Mouse (Mus musculus) retina, adult 2 months (tissue): Measurements from ENCODE around the gene Spem1.
"Not testable (repeated sequence)": the region's sequence is repeated elsewhere in the genome, so short reads cannot be mapped to it uniquely, and the experiment has no call there.

ENCODE experiments used
- DNase-seq: peaks from one replicate; pipeline ENCODE4 v3.0.0-alpha.2; 2012; ENCODE audit warnings: low read depth, low spot score

Gene Spem1

DNA sequence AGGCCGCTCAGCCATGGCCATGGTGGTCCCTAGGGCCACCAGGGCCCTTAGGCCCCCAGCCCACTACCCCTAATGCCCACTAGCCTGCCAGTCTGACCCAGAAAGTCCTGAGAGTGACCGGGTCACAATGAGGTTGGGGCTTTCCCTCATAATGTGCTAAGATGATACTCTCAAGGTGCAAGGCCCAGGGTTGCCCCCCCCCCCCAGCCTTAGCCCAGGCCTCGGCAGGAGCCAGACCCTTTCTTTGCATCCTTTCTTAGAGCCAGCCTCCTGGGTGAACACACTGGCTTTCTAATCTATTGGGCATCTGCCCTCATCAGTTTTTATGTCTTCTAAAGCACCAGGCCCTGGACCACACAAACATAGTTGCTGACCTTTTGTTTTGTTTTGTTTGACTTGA, at the start of gene Spem1:
Spem1 (minus strand) TSS at position 101 of the 400 bp plus-strand sequence.
- no peak for DNase-seq

DNA sequence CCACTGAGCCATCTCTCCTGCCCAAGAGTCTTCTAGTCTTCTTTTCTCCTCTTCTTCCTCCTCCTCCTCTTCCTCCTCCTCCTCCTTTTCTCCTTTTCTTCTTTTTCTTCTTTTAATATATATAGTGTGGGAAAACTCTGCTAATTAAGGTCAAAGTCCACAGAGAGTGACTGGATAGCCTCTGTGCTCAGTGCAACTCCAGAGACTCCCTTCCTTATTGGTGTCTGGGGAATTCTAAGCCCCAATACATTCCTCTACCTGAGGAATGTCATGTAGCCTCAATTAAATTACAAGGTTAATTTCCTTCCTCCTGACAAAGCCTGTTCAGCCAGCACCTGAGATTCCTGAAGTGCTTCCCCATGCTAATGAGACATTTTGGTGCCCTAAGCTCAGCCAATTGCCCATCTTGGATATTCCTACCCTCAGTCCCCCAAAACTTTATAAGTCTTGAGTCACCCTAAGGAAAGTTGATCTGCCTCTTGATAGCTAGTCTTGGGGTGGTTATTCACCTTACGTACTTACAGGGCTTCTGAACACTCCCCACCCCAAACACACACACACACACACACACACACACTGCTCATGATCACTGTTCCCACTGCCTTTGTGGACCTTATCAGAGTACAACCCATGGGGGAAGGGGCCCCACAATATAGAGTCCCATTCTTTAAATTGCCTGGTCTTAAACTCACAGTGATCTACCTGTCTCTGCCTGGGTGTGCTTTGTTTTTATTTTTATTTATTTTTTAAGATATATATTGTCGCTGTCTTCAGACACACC, 48.5 kb upstream of the Spem1 start:
- DNase-seq, result no peak

DNA sequence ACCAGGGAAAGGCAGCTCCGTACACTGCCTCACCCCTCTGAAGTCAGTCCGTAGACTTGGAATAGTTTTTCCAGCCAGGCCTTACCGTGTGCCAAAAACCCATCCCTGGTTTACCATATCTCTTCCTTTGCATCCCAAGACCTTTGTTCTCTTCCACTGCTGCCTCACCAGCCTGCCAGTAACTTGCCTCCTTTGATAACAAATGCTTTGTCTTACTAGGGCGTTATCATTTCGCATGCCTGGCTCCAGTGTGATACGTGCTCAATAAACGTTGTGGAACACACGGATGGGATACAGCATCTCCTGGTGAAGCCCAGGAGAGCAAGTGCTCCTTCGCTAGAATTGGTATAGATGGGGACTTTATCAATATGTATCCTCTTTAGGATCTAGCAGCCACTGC, 45.4 kb upstream of the Spem1 start:
- no peak for DNase-seq

DNA sequence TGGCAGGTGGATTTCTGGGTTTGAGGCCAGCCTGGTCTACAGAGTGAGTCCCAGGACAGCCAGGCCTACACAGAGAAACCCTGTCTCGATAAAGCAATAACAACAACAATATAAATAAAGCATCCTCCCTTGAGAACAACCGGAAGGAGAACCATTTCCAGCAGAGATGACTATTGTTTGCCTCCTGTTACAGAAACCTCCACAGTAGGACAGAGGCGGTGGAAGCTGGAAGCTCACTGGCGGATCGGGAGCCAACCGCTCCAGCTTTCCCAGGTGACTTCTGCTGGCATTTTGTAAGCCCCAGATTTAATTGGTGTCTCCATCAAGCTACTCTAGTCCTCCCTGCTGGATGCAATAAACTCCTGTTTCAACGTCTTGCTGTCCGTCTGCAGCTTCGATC, 43.6 kb upstream of the Spem1 start:
- no peak for DNase-seq

DNA sequence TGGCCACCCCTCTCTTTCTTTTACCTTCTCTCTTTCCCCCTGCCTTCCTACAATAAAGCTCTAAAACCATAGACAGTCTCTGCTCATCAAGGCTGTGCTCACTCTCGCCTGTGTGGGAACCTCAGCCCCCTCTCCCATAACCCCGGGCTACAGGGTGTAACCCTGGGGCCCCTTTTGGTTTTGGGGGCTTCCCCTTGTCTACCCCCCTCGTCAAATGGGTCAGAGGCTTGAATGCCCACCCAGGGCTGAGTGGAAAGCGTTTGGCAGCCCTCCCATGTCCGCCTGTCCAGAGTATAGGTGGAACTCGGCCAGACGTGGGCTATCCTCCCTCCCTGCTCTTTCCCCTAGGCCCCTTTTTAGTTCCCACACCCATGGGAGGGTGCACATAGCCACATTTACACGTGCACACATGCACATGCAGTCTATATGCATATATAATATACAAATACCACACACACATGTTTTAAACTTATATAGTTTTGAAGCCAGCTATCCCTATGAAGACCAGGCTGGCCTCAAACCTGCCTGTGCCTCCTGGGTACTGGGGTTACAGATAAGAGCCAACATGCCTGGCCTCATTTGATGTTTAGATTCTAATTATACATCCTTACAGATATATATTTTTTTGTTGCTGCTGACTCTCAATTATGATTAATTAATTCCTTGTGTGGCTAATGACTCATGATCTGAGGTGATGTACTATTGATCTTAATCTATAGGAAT, 42.3 kb upstream of the Spem1 start:
- no peak for DNase-seq

DNA sequence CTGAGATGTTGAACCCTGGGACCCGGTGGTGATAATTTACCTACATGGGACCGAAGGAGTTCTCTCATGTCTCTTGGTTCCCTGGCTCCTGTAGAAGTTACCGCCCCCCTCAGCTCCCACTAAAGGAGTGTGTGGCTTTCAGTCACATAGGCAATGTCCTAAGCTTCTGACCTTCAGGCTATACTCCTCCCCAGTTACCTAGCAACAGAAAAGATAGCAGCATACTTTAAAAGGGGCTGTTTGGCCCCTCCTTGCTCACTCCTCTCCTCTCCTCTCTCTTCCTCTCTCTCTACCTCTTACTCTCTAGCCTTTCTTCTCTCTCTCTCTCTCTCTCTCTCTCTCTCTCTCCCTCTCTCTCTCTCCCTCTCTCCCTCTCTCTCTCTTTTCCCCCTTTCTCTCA, 41.7 kb upstream of the Spem1 start:
- not testable (repeated sequence) for DNase-seq

DNA sequence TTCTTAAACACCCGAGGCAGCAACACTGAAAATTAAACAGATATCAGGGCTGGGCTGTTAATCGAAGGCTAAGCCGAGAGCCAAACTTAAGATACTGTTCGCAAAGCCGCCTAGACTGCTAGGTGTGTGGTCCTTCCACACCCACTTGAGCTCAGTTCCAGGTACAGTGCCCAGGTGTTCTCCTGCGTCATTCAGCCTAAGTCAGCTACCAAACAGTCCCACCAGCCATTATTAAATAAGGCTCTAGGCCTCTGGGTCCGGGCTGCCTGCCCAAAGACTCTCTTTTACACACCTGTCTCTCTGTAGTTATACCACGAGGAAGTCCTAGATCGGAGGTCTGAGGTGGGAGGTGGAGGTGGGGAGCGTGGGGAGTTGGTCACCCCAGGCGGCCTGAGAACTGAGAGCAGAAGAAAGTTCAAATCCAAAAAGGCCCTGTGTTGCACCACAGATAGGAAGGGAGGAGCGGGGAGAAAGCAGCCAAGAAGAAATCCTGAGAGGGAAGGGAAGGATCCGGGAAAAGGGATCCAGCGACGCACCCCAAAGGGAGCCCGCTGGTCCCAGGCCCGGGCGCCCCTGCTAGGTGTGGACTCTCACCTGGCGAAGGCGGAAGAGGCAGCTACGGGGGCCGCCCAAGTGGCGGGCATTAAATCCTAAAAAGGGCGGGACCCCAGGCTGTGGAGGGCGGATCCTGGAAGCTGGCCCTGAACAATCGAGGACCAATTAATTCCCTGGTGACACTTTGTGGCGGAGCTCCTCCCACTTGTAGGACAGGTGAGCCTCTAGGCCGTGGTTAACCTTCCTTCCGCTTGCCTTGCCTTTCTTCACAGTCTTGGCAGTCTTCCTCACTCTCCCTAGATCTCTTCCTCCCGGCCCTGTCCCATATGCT, 36.4 kb upstream of the Spem1 start, which contains the start of gene Tnk1:
Tnk1 (minus strand) TSS at position 618 of the 886 bp plus-strand sequence.
- DNase-seq, result no peak

DNA sequence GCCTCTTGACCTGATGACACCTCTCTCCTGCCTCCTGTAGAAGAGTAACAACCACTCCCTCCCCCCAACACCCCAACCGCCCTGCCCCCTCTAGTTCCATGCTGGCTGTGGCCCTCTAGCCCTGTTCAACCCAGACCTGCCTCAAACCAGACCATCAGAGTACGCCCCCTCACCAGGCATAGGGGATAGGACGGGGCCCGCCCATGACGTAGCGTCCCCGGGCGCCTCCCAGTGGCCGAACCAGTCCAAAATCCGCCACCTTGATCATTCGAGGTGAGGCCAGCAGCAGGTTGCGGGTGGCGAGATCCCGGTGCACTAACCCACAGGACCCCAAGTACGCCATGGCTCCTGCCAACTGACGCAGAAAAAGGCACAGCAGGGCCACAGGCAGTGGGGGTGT, 33.4 kb upstream of the Spem1 start:
- no peak for DNase-seq

DNA sequence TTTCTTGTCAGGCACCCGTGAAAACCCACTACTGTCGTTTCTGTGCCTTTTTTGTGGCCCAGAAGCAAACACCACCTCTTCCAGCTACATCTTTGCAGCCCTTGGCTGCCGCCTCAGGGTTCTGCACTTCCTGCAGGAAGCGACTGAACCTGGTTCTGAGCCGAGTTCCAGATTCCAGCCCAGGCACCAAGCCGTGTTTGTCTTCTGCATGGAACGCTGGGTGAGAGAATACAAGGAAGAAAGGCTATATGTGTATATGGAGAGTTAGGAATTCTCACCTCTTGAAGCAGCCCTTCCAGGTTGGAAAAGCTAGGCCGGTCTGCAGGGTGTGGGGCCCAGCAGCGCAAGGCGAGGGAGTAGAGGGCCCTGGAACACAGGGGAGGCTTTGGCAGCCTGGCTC, 32.7 kb upstream of the Spem1 start:
- DNase-seq, result no peak

DNA sequence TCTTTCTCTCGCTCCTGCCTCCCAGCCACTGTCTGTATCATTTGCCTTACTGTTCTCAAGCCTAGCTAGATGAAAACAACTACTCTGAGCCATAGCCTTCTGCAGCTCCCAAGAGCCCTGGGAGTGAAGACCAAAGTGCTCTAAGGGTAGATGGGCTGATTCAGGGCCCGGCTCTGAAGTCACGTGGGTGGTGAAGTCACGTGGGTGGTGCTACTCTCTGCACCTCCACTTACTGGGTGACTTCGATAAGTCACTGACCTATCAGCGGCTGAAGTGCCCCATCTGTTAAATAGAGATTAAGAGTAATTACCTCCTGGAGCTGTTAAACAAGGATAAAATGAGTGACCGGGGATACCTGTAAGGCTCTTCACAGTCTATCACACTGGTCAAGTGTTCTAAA, 32.0 kb upstream of the Spem1 start:
- DNase-seq, result no peak

DNA sequence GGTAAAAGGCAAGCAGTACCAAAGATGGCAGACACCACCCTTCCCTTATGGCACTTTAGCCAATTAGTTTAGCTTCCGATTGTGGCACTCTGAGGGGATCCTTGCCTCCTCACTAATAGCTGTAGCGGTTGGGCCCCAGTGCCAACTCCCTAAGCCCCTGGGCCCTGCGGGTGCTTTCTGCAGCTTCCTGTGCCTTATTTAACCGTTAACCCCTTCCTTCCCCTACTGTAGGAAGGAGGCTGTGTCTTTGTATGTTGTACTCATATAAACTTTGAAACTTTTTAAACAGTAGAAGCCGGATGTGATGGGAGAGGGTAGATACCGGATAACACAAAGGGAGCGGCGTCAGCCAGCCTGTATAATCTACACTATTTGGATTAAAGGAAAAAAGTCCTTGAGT, 28.8 kb upstream of the Spem1 start:
- no peak for DNase-seq

DNA sequence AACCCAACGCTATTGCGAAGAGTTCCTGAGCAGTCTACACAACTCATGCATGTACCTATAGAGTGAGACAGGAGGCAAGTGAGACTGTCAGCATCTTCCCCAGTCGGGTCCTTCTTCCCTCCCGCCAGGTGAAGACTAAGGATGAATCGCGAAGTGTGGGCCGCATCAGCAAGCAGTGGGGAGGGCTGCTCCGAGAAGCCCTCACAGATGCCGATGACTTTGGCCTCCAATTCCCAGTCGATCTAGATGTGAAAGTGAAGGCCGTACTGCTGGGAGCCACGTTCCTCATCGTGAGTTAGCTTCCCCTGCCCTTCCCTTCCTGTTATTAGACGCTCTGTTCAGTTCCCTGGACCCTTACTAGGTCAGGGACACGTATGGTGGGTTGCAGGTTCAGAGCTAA, 27.9 kb upstream of the Spem1 start:
- DNase-seq, result no peak

DNA sequence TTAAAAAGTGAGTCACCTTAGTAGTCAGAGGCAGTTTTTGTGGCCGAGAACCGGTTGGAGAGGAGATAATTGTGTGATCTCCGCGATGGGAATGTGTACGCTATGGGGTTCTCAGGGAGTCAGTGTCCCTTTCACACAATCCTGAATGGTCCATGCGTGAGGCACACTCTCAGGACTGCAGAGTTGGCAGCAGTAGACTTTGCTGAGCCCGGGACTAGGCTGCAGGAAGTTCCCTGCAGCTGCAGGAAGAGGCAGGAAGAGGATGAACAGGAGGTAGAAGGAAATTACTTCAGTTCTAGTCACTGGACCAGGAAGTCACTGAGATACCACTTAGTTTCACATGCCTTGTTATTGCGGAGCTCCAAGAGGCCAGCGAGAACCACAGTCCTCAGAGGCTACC, 27.1 kb upstream of the Spem1 start:
- no peak for DNase-seq

DNA sequence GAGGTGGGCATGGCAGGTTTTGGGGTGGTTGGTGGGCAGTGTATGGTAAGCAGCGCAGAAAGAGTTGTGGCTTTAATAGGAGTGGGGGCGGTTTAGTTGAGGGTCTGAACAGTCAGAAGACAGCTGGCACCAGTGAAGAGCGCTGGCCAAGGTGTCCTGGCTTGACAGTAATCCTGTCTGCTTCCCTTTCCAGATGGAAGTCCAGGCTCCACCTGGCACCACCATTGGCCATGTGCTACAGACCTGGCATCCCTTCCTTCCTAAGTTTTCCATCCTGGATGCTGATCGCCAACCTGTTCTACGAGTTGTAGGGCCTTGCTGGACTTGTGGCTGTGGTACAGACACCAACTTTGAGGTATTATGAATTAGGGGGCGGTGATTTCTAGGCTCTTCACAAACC, 26.0 kb upstream of the Spem1 start:
- DNase-seq, result no peak

DNA sequence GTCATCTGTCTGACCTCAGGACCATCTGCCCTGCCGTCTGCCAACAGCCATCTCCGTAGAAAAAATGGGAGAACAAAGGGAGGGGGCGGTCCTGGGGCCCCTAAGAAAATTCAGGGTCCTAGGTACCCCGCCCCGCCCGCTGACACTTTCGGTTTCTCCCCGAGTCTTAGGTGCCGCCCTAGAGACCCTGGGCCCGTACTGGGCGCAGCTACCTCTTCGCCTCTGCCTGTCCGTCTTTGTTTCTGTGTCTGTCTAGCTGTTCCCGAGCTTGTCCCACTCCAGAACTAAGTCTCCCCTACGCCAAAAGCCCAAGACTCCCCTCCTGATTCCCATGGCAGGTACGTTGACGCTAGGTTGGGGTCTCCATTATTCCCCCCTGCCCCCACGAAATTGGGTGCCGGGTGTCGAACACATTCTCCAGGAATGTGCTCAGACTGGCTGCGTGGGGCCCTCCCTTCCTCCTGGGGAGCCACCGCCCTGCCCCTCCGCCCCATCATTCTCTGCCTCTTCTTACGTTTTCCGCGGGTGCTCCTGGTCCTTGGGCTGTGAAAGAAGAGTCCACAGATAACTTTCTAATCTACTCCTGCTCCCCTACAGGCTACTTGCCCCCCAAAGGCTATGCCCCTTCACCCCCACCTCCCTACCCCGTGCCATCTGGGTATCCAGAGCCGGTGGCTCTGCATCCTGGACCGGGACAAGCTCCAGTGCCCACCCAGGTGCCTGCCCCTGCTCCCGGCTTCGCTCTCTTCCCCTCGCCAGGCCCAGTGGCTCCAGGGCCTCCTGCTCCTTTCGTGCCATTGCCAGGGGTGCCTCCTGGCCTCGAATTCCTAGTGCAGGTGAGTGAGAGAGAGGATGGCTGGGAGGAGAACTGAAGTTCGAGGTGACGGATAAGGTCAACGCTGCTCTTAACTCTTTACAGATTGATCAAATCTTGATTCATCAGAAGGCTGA, 25.0 kb upstream of the Spem1 start:
- no peak for DNase-seq

DNA sequence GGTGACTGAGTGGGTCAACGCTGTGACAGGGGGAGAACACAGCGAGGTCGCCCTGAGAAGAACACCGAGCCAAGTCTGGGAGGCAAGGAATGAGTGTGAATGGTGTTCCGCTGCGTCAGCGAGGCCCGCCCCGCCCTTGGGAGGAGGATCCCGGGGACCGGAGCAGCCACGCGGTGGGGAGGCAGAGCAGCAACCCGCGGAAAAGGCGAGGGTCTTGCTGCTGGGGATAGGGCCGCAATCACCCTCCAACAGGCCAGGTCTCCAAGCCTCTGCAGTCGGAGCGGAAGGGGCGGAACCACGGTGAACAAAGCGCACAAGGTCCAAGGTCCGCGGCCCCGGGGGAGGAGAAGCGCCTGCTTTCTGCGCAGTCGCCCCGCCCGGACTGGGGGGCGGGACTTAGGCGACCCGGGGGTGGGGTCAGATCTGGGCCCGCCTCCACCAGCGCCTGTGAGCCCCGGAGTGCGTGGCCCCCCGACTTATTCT, 24.3 kb upstream of the Spem1 start, which contains the start of gene Plscr3:
Plscr3 (plus strand) TSS at position 179 of the 483 bp plus-strand sequence.
- DNase-seq, result peak; percentile 65

DNA sequence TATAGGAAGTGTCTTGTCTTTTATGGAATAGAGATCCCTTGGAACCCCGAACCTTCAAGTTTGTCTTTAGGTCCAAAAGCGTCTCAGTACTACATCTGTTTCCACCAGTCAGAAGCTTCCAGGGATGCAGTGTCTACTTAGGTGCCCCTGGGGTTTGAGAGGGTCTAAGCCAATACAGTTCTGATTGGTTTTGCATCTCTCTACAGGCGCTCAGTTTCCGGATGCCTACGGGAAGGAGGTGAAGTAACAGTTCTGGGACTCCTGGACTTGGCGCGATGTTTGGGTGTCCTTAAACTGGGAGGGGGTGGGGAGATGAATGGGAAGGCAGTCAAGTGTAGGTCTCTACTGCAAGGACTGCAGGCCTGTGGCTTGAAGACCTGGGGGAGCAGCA, 16.7 kb upstream of the Spem1 start:
- no peak for DNase-seq

DNA sequence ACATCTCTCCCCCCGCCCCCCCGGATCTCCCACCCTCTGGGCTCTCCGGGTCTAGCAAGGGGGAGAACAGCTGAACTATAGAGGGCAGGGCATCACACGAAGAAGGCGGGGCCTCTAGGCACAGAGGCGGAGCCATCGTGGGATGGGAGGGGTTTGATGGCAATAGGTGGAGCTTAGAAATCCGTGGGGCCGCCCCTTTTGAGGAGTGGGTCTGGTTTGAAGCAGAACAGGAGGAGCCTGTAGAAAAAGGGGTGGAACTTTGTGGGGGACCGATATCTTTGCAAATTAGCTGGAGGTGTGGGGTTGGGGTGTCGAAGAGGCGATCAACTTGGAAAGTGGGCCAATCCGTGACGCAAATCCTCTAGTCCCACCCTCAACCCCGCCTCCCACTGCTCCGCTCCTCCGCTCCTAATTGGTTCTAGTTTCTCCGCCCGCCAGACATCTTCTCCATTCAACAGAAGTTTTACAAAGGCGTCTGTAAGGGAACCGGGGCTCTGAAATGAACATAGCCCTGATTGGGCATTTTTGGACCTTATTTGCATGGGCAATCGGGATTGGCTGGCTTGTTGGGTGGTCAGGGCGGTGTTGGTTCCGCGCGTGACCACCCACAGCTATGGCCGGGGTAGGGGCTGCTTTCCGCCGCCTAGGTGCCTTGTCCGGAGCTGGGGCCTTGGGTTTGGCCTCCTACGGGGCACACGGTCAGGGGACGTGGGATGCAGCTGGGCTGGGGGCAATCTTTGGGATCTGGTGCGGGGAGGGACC, 16.2 kb upstream of the Spem1 start, which contains the start of gene Tmem256:
Tmem256 (plus strand) TSS at position 563 of the 762 bp plus-strand sequence.
- DNase-seq, result peak; percentile 89

DNA sequence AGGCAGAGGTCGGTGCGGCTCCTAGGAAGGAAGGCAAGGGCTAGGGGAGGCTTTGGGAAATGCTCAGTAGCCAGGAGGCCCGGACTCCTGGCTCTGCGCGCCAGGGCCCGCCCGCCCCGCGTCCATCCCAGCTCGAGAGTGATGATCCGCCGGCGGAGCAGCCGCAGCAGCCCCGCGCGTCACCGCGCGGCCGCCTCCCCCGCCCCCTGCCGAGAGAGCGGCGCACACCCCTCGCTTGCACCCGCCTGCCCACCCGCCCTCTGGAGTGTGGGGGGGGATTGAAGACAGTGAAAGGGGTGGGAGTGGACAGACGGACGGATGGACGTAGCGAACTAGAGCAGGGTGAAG, 15.6 kb upstream of the Spem1 start, which contains the start of gene Nlgn2:
Nlgn2 (minus strand) TSS at position 181 of the 348 bp plus-strand sequence.
- no peak for DNase-seq
